Mouse (Mus musculus): Measurements from ENCODE around the gene Nfix.
A peak's percentile ranks its signal among the peaks of the same experiment; 100 is the strongest.

DNA sequence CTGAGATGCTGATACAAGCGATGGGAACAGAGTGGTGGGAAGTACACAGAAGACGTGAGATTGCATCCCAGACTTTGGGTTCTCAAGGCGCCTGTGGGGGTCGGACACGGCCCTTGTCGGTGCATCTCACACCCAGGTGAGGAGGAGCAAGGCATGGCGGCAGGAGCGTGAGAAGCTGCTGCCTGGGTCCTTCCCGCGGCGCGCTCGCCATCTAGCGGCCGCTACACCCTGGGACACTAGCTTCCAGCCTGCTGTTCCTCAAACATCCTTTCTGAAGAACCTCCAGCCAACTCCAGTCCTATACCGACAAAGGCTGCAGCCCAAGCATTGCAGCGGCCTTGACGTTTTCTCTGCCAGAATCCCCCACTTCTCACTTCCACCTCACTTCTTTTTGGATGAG lies 23.5 kb upstream of the Nfix start:
- no peak for TF ChIP-seq POLR2A (IDR thresholded peaks at IDR 0.05; ENCODE audit: borderline replicate concordance, extremely low read depth, insufficient read depth, insufficient read length, poor library complexity, severe bottlenecking)
- peak; percentile 96 for TF ChIP-seq CTCF (IDR thresholded peaks at IDR 0.05; ENCODE audit: borderline replicate concordance, extremely low read depth, insufficient read depth, insufficient read length)

Measured in brain, embryonic 14.5 days (tissue).